ENCODE assay signal across 7 mouse cellular contexts in genomic region chr13:34993595-34993982, GRCm38 (mm10). TPM values are rescaled to one million over a fixed set of nuclear protein-coding genes. Genes with fewer than 3 reads are reported as not detected.
DNase-seq lines count a peak whose midpoint lies in the region; ATAC-seq and TF ChIP-seq lines count a peak whose summit lies in the region.

No protein-coding gene starts in this region.

- under 1% methylated on average over 22 of the region's 22 CpGs for WGBS in spleen, adult 2 months
- under 1% methylated on average over 22 of the region's 22 CpGs for WGBS in hindbrain, embryonic 13.5 days
- WGBS in midbrain, embryonic 12.5 days: 1% methylated on average over 22 of the region's 22 CpGs

- H3K4me3 ChIP-seq in spleen, adult 2 months (ENCODE audit: extremely low read depth, insufficient read depth, insufficient read length): peak overlapping the region; percentile 79
- H3K4me3 ChIP-seq in hindbrain, embryonic 13.5 days: peak overlapping the region; percentile 63
- H3K4me3 ChIP-seq in midbrain, embryonic 12.5 days: peak overlapping the region; percentile 56

- ATAC-seq in hindbrain, embryonic 13.5 days (ENCODE audit: low FRiP score): peak; percentile 72
- peak; percentile 59 for ATAC-seq in midbrain, embryonic 12.5 days (ENCODE audit: low FRiP score, low read depth)

- no peak for TF ChIP-seq CTCF in spleen, adult 2 months (IDR thresholded peaks at IDR 0.05; ENCODE audit: extremely low read depth, insufficient read depth, insufficient read length, insufficient replicate concordance)

- H3K27me3 ChIP-seq in spleen, adult 2 months (ENCODE audit: control insufficient read depth, insufficient read depth, low read length): no peaks in the 10 kb centered on the region
- no peaks in the 10 kb centered on the region for H3K27me3 ChIP-seq in hindbrain, embryonic 13.5 days
- H3K27me3 ChIP-seq in midbrain, embryonic 12.5 days: no peaks in the 10 kb centered on the region

- H3K9ac ChIP-seq in hindbrain, embryonic 13.5 days: peak overlapping the region; percentile 83
- peak overlapping the region; percentile 70 for H3K9ac ChIP-seq in midbrain, embryonic 12.5 days (replicated peaks)

- peak overlapping the region; percentile 57; the same call in 1 of the 2 replicates for H3K27ac ChIP-seq in spleen, adult 2 months (ENCODE audit: insufficient read depth, low read length)
- H3K27ac ChIP-seq in hindbrain, embryonic 13.5 days: peak overlapping the region; percentile 87
- H3K27ac ChIP-seq in midbrain, embryonic 12.5 days (replicated peaks): peak overlapping the region; percentile 73

- H3K36me3 ChIP-seq in spleen, adult 2 months (ENCODE audit: control insufficient read depth, insufficient read depth, low read length): peaks cover 3% of the 10 kb centered on the region; the same call in 1 of the 2 replicates
- peaks cover 19% of the 10 kb centered on the region for H3K36me3 ChIP-seq in hindbrain, embryonic 13.5 days
- peaks cover 14% of the 10 kb centered on the region for H3K36me3 ChIP-seq in midbrain, embryonic 12.5 days

- peaks cover 7% of the 10 kb centered on the region; the same call in 1 of the 2 replicates for H3K9me3 ChIP-seq in hindbrain, embryonic 13.5 days
- H3K9me3 ChIP-seq in midbrain, embryonic 12.5 days: no peaks in the 10 kb centered on the region

- DNase-seq in spleen, adult 2 months (ENCODE audit: low read depth in 1 of 2, low spot score in 2 of 2): no peak
- no peak for DNase-seq in spleen, adult 12 weeks (ENCODE audit: low spot score)
- DNase-seq in embryo, embryonic 11 days: peak; percentile 60
- DNase-seq in adrenal gland, adult 8-10 months: no peak
- DNase-seq in frontal cortex, postnatal 10 days (ENCODE audit: low spot score in 2 of 2): no peak

- TF ChIP-seq POLR2A in spleen, adult 2 months (IDR thresholded peaks at IDR 0.05; ENCODE audit: low read depth, low read length): no peak

- peaks cover 2% of the 10 kb centered on the region; the same call in 1 of the 2 replicates for H3K4me1 ChIP-seq in spleen, adult 2 months (ENCODE audit: control insufficient read depth, insufficient read depth, insufficient read length)
- peaks cover 31% of the 10 kb centered on the region for H3K4me1 ChIP-seq in hindbrain, embryonic 13.5 days (replicated peaks)
- H3K4me1 ChIP-seq in midbrain, embryonic 12.5 days: peaks cover 19% of the 10 kb centered on the region

- H3K4me2 ChIP-seq in hindbrain, embryonic 13.5 days: peak overlapping the region; percentile 68
- H3K4me2 ChIP-seq in midbrain, embryonic 12.5 days (replicated peaks): peak overlapping the region; percentile 63

RNA-seq across cellular contexts. Expression of gene Eci3, which starts 30.0 kb away (rescaled TPM):
- 0.07 TPM in 1 of 2 replicates, not detected in the other for polyA plus RNA-seq in spleen, adult 2 months (2012; rRNA removed)
- 0.44 and 0.65 TPM in 2 replicates for polyA plus RNA-seq in hindbrain, embryonic 13.5 days (2015; fragmentation: Nextera tagmentation; extraction: Ambion mirVana)
- 0.46 and 0.66 TPM in 2 replicates for polyA plus RNA-seq in midbrain, embryonic 12.5 days (2016; fragmentation: Nextera tagmentation; extraction: Ambion mirVana)
- 1 to 10 TPM; 1.6 to 4.7 (median 2.5) TPM for total RNA-seq in adrenal gland, adult 8-10 months (2022)

RNA-seq across cellular contexts. Expression of gene Eci2, which starts 33.3 kb away (rescaled TPM):
- 15.0 and 16.0 TPM in 2 replicates for polyA plus RNA-seq in spleen, adult 2 months (2012; rRNA removed)
- 115 and 119 TPM in 2 replicates for polyA plus RNA-seq in hindbrain, embryonic 13.5 days (2015; fragmentation: Nextera tagmentation; extraction: Ambion mirVana)
- 116 and 118 TPM in 2 replicates for polyA plus RNA-seq in midbrain, embryonic 12.5 days (2016; fragmentation: Nextera tagmentation; extraction: Ambion mirVana)
- total RNA-seq in adrenal gland, adult 8-10 months (2022): 100 to 1,000 TPM; 103 to 129 (median 113) TPM
